Mouse (Mus musculus) thymus, postnatal 25 days (tissue): ENCODE data around the gene Hist1h2bb.
A peak's percentile ranks its signal among the peaks of the same experiment; 100 is the strongest.
"Not testable (repeated sequence)": the region's sequence is repeated elsewhere in the genome, so short reads cannot be mapped to it uniquely, and the experiment has no call there.

Experiments
- DNase-seq: peaks from one replicate; pipeline ENCODE4 v3.0.0; 2022

The Hist1h2bb gene

DNA sequence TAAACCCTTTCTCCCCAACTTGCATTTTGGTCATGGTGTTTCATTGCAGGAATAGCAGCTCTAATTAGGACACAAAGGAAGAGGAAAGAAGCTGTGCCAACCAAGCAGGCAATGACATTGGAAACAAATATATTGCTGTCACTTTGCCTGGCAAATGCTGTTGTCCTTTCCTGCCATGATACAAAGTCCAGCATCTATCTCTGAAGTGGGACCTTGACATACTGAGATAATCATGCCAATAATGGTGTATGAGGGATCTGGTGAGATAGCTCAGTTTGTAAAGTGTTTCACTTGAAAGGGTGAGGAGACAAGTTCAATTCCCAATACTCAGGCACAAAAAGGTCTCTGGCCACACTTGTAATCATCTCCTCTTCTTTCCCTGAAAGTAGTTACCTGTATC lies 20.2 kb downstream of the Hist1h2bb start:
- no peak for DNase-seq

DNA sequence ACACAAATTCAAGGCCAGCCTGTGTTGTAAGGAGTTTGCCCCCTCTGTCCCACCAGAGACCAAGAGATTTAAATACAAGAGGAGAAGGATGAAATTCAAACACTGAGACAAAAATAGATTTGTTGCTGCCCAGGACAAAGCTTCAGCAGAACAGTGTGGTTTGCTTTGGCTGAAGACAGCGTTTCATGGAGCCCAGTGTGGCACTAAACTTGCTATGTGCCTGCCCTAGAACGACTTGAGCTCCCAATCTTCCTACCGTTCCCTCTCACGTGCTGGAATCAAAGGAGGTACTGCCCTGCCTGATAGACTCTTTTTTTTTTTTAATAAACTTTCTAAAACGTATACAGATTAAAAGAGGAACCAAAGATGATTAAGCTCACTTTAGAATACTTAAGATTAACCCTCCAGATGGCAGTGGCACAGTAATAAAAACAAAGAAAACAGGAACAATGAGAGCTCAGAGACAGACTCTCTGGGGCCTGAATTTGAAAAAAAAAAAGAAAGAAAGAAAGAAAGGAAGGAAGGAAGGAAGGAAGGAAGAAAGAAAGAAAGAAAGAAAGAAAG lies 22.4 kb downstream of the Hist1h2bb start:
- DNase-seq, result no peak

DNA sequence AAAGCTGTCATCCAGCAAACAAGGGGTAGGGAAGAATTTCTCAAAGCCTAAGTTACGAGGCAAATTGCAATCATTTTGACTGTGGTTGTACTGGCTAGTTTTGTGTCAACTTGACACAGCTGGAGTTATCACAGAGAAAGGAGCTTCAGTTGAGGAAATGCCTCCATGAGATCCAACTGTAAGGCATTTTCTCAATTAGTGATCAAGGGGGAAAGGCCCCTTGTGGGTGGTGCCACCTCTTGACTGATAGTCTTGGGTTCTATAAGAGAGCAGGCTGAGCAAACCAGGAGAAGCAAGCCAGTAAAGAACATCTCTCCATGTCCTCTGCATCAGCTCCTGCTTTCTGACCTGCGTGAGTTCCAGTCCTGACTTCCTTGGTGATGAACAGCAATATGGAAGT lies 23.1 kb downstream of the Hist1h2bb start, which contains the start of gene Trim38:
Gene Trim38 (plus strand): TSS at position 301 of the 400 bp plus-strand sequence.
- DNase-seq, result not testable (repeated sequence)

DNA sequence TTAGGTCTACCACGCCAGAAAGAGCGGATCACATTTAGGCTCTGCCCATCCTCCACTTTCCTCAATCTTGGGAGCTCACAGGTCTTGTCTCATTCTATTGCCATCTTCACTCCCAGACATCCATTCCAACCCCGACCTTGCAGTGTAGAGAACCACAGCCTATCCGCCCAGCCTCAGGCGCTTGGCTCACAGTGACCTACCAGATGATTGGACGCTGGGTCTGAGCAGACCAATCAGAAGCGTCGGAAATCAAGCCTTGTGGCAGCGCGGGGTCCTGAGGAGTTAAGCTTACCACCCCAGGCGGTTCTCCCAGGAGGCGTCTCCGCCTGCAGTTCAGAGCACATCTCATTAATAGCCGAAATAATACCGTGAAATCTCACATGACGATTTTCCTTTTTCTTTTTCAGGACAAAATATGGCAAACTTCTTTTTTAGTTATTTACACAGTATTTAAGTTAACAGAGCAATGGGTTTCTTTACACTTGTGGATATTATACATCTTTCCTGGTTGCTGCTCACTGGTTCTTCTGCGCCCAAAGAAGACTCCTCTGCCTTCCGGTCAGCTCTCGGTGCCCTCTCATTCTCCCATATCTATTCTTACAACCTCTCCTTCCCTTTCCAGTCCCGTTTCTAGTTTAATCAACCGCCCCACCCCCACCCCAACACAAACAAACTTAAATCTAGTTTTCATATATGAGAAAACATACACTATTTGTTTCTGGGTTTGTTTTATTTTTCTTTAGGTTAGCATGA lies 26.2 kb downstream of the Hist1h2bb start:
- DNase-seq, result no peak

DNA sequence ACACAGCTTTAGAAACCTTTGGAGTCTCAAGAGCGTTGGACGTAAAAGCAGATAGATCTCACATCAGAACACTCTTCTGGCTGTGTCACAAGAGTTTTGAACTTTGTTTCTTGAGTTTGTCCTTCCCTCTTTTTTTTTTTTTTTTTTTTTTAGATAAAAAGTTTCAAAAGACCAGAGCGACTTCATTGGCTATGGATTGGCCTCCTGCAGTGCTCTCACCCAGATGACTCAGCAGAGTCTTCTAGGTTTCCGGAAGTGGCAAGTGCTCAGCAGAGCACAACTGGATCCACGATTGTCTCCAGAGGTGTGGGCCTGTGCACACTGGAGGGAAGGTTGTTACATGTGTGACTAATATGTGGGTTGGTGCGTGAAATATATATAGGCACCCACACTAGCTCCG lies 31.8 kb downstream of the Hist1h2bb start:
- no peak for DNase-seq

DNA sequence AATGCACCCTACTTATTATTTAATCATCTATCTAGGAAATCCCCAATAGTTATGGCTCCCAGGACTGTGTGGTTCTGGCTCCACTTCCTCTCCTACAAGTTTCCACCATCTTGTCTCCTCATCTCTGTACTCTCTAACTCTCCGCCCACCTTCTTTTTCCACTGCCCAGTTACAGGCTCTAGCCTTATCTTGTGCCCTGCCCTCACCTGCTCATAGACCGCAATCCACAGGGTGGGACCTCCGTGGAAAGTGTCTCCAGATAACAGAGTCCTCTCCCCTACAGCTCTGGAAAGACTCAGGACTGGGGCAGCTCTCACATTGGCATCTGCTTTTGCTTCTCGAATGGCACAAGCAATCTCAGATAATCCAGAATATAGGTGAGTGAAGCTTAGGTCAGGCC lies 32.5 kb downstream of the Hist1h2bb start:
- DNase-seq, result no peak

DNA sequence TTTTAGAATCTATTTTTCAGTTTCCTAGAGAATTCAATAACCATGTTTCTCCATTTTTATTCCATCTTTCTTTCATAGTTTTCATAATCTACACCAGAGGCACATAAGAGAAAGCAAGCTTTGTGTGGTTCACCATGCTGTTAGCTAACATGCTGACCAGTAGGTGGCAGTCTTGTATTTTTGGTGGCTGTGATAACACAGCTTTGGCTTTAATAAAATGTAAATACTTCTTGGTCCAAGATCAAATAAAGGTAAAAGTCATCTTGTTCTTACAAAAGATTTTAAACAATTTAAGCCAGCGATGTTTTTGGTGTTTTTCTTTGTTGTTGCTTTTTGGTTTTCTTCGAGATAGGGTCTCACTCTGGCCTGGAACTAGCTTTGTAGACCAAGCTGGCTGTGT lies 46.0 kb downstream of the Hist1h2bb start:
- peak; percentile 41 for DNase-seq
